Mouse (Mus musculus): ENCODE measurements around the gene Myom1.

Gene Myom1

DNA sequence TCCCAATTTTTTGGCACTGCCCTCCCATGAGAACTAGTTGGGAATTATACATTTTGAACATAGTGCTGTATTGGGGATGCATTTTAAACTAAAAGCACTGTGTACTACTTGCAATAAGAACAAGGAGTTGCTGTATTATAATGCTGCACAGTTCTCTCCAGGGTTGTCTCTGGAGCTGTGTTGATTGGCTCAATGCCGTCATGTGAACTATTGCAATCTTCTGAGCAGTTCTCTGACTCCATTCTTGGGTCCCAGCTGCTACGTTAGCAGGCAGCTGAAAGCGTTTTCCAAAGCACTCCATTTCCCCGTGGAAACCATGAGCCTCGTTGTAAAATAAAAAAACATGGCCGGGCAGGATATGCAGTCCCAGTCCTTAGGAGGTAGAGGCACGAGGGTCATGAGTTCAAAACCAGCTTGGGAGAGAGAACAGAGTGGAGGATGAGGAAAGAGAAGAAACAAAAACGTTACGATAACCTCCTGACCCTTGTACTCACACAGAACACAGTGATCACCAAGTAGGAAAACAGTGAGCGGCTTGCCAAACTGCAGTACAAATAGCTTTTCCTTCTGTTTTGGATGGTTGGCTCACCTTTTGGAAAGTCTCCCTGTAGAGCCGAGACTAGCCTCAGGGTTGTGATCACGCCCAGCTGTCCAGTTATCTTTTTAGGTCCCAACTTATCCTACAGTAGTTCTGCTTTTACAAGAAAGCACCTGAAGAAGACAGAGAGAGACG lies 60.6 kb downstream of the Myom1 start:
- DNase-seq = no peak

DNA sequence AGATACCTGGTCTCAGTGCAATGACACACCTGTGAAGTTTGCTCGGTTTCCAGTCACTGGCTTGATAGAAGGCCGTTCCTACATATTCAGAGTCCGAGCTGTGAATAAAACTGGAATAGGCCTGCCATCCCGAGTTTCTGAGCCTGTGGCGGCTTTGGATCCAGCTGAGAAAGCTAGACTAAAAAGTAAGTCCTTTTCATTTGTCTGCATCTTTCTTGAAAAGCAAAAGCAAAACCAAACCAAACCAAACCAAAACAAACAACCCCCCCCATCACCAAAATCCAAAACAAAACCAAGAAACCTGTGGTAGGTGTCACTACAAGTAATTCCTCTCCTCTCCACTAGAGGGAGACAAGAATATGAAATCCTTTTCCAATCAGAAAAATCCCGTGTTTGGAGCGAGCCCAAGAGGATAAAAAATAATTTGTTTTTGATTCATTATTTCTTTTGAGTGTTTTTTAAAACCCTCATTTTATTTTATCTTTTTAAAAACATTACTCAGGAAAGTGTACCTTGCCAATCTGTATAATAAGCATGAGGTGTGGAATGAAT lies 62.1 kb downstream of the Myom1 start:
- DNase-seq = peak; percentile 55

DNA sequence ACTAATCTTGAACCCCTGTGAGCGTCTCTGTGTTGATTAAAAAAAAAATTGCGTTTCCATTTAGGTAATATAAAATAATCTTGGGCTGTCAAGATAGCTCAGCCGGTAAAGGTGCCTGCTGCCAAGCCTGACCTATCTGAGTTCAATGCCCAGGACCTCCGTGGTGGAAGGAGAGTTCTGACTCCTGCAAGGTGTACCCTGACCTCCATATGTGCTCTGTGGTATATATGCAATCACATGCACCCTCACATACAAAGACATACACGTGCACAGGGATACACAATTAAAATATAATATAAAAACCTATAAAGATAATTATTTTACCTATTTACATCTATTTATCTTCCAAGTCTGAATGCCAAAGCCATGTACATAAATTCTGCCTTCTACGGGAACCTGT lies 62.7 kb downstream of the Myom1 start:
- no peak for DNase-seq

DNA sequence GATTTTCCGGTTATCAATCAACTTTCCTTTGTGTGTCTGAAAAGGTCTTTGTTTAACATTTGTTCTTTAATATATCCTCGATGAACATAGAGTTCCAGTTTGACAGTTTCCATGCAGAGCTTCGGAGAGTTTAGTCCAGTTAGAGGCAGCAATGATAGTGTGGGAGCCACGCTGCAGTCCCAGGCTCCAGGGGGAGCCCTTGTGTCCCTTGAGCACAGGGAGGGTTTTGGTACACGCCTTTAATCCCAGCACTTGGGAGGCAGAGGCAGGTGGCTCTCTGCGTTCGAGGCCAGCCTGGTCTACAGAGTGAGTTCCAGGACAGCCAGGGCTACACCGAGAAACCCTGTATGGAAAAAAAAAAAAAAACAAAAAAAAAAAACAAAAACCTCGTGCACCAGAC lies 66.7 kb downstream of the Myom1 start:
- no peak for DNase-seq

DNA sequence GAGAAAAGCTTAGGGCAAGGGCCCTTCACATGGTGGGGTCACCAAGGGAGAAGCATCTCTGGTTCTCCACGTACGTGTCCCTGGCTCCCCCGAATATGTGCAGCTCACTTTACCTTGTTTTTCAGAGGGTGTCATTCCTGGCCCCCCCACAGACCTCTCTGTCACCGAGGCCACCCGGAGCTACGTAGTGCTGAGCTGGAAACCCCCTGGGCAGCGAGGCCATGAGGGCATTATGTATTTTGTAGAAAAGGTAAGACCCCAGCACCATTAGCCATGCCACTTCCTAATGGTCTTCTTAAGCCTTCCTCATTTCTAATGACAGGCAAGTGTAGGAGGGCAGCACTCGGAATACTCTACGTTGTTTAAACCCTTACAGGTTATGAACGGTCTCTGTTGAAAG lies 69.5 kb downstream of the Myom1 start:
- no peak for DNase-seq

DNA sequence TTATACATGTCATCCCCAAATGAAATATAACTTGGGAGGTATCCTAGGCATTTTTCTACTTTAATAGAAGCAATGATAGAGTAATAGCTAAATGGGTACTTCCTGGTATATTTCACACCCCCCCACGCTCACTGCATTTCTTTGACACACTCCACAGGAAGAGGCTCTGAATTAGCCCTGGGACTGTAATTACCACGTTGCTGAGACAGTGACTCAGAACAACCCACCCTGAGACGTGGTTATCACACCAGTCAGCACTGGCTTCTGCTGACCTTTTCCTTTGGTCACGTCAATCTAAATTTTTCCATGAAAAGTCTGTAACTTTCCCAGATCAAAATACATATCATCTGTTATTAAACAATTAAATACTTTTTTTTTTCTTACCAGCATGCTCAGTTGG lies 72.0 kb downstream of the Myom1 start:
- no peak for DNase-seq

DNA sequence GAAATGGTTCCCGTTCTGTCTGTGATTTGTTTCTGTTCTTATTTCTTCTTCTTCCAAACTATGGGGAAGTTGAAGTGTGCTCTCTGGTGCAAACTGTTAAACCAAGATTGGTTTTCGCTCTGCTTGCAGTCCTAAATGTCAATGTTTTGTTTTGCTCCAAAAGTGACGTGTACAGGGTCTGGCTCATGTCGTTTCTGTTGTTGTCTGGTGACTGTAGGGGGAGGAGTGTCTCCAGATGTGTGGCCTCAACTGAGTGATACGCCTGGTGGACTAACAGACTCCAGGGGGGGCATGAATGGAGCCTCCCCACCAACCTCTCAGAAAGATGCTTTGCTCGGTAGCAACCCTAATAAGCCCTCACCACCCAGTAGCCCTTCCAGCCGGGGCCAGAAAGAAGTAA lies 79.6 kb downstream of the Myom1 start:
- no peak for DNase-seq

DNA sequence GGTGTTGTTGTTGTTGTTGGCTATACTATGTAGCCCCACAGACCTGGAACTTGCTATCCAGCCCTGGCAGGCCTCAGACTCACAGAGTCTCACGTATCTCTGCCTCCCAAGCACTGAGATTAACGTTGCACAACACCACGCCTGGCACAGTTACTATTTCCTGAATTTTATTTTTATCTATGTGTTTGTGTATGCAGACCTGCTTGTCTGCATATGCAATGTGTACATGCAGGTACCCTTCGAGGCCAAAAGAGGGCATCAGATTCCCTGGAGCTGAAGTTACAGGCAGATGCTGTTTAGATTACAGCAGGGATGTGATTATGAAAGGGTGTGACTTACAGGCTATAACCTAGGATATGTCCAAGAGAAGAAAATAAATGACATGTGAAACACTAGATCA lies 84.5 kb downstream of the Myom1 start:
- DNase-seq = no peak

DNA sequence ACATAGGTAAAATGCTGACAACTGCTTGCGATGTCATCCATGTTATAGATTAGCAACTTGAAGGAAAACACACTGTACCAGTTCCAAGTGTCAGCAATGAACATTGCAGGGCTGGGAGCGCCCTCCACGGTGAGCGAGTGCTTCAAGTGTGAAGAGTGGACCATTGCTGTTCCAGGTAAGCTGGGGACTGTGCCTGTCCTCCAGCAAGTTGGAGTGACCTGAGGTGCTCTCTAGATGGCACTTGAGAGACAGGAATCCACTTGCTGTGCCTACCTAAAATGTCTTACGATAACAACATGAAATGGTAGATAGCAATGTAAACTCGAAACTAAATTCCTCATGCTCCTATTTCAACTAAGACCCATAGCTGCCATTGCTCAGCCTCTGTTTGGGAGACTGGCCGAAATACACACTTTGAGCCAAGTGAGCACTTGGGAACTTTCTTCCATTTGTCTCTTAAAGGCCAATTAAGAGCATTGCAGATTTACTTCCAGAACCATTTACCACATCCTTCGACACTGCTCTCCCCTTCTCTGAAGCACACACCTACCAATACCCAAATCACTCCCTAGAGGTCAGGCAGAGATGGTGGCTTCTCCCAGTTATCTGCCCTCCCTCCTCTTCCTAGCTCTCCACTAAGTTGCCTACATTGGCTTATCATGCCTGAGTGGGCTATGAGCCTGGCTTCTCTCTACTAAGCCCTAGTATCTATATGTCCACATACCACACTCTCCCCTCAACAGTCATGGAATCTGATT lies 85.1 kb downstream of the Myom1 start:
- DNase-seq = no peak

DNA sequence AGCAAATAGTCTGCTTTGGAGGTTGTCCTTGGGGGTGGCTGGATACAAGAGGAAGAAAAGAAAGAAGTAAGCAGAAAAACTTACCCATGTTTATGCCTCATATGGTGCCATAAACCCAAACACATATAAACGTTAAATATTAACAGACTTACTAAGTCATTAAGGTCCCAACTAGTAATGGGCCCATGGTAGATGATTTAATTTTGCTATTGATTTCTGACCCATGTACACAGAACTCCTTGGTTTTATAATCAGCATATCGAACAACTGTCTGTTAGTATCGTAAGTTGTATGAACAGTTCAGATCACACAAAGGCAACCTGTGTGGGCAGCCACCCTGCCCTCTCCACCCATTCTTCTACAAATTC lies 85.7 kb downstream of the Myom1 start:
- no peak for DNase-seq

DNA sequence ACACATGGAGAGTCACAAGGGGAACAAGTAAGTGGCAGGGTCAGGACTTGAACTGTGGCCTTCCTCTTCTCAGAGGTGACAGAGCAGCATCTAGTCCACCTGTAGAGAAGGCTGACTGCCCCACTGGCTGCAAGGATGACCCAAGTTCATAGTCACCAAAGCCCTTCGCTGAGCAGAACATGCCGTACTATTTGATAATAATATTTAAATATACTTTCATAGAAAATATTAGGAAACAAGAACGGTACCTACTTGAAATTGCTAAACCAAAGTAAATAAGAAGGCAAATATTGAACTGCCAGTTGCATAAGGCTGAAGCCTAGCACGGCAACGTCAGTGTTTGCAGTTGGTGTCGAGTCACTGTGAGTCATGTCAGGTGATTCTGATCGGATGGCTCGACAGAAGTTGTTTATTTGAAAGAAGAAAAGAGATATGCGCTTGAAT lies 86.6 kb downstream of the Myom1 start:
- DNase-seq = no peak

DNA sequence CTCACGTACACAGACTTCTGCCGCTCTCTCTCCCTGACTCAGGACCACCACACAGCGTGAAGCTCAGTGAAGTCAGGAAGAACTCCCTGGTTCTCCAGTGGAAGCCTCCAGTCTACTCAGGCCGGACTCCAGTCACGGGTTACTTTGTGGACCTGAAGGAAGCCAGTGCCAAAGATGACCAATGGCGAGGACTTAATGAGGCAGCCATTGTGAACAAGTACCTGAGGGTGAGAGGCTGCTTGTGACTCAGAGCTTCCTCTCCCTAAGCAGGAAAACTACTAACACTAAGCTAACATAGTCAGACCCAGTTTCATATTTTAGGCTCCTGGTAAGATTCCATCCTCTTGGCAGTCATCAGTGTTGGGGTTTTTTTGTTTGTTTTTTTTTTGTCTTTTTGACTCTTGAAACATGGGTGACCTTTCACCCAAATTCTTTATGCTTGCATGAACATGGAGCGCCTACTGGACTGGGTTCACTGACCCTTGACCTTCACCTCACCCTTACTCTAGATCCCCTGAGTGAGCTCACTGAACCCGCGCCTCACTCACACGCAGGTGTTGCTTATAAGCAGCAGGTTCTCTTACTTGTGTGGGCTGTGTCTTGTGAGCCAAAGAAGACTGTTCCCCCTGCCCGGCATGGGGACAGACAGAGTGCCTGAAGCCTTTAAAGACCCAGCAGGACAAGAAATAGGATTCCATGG lies 87.5 kb downstream of the Myom1 start:
- DNase-seq = no peak

DNA sequence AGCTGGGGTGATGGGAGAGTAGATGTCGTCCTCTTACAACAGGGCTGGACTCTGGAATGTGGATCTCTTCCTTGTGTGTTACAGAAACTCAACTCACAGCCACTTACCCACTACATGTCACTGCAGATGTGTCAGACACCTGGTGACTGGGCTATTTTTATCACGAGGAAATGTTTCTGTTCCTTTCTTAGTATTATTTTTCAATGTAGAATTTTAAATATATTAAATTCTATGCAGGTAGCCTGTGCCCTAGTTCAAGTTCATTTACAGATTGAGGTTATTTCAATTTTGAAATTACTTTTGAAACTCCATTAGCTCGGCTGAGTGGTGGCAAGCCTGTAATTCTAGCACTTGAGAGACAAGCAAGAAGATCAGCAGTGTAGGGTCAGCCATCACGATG lies 88.6 kb downstream of the Myom1 start:
- no peak for DNase-seq

DNA sequence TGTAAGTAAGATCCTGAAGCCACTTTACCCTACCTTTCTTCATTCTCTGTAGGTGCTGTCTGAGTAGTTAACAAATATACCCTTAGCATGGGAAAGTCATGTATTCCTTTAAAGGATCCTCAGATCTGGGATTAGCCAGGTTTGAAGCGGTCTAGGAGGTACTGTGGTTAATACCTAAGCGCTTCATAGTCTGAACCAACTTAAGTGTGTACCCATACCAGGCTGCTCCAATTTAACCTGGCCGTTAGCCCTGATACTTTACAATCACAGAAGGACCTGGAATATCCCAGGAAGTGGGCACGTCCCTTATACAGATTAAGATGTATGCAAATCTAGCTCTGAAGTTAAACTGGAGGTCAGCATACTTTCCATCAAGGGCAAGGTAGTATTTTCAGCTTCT lies 89.9 kb downstream of the Myom1 start:
- no peak for DNase-seq

DNA sequence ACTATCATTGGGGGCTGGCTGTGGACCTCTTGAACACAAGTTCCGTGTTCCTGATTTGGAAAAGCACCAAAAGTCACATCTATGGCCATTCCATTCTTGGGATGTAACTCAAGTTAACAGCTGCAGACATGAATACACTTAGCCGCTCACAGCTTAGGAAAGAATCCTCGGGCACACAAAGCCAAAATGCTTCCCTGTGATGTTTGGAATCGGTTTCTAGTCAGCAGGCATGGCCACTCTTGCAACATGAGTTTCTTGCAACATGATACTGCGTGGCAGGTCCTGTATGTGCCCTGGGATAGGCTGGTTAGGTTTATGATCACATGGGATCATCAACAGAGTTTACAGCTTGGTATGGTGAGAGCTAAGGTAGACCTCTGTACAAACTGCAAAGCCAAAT lies 91.4 kb downstream of the Myom1 start:
- no peak for DNase-seq

DNA sequence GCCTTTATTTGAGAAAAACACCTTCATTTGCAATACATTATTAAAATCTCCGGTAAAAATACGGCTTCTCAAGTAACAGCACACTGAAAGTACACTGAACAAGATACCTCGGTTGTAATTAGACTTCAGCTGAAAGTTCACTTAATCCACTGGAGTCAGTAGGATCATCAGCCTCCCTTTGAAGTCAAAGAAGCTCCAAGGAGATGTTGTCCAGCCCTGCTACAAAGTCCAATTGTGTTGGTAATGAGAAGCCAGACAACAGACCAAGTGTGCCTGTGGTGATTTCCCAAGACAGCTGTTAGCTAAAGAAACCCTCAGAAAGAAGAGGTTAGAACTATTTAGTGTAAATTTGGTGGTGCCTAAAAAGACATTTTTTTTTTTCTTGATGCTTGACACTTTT lies 92.0 kb downstream of the Myom1 start:
- no peak for DNase-seq

DNA sequence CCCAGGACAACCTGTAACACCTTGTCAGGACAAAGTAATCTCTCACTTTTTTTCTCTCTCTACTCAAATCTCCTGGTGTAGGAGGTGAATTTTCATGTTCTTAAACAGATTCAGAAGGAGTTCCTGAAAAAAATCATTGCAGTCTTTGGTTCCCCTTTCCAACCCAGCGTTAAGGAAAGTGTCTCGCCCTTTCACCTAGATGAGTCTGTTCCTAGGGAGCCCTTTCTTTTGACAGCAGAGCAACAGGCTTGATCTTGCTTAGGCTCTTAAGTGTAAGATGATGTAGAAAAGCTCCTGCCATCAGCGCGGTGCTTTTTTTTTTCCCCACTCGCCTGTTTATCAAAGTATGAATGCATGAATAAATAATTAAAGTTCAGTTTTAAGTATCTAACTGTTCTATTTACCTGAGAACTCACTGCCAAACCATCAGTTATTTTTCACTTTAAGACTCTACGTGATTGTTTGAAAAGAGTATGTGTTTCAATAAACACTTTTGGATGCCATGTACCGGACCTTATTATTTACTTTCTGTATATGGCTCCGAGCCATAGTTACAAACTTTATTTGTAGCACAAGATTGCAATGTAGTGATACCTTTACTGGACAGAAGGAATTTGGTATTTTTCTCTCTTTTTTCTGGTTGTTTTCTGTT lies 94.2 kb downstream of the Myom1 start:
- no peak for DNase-seq

DNA sequence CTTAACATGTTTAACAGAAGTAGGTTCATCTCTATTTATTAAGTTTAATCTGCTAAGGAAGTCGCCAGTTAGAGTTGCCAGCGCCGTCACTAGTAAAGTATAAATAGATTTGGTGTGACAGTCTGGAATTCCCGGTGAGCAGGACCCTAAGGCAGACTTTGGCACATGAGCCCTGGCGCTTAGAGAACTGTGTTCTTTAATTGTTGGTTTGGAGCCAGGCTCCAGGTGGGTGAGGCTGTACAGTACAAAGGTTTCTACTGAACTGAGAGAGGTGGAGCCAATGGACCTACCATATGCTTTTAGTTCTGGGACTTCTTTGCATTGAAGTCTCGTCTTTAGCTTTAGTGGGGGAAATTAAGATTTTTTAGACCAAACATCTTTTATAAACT lies 94.8 kb downstream of the Myom1 start:
- DNase-seq = peak; percentile 3

DNA sequence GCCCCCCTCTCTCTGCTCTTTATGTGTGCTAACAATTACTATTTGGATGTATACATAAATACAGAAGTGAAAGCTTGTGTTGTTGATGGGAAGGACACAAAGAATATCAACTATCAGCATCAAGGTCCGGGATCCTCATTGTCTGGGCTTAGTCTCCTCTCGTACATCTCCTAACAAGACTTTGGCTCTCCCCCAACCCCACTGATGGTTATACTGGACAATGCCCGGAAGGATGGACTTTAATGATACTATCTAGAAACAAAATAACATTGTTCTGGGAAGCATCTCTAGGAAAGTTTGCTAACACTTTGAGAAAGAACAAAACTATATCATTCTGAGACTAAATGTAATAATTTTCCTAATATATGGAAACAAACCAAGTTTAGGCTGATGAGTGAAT lies 96.2 kb downstream of the Myom1 start:
- no peak for DNase-seq

DNA sequence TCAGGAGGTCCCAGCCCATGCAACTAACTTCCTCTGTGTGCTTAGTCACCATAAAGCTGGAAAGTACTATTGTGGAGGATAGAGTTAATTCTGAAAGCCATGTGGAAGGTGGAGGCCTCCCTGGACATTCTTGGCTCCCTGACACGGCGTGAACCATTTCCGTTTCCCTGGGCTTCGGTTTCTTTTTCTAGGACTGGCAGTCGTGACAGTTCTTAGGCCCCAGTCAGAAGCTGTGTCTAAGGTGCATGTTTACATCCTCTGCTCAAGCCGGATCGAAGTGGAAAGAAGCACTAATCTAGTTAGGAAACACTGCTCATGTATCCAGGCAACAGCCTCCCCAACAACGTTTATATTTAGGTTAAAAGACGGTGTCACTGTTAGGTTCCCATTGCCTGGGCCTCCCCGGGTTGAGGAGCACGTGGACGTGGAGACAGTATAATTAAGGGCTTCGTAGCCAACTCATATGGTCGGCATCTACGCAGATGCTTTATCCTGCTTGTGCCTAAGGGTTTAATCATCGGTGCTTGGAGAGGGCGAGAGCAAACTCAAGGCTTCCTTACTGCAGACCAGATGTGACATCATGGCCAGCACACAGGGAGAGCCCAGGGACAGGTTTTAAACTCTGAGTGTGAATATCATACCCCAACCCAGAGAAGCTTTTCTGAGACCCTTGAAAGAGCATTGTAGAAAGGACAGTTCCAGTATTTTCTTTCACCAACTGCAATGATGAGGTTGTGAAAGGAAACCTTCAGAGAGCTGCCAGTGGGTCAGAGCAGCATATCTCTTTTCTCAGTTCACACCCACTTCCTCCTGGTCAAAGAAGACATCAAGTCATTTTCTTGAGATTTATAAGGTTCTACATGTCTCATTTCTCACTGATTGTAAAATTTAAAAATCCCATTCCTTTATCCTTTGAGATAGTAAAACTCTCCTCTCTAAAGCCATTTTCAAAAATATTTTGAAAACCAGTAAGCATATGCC lies 100.4 kb downstream of the Myom1 start:
- no peak for DNase-seq

DNA sequence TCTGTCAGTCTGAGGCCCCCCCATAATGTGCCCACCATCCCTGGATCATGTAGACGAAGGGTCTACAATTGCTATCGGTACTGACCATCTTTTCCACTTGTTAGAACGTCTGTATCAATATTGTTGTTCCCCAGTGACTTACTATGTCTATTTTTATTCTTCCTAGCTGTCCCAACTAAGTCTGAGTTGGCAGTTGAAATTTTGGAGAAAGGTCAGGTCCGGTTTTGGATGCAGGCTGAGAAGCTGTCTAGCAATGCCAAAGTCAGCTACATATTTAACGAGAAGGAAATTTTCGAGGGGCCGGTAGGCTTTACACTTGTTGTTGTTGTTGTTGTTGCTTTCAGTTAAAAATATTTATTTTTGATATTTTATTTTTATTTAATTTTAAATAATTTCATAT lies 102.9 kb downstream of the Myom1 start:
- DNase-seq = no peak

DNA sequence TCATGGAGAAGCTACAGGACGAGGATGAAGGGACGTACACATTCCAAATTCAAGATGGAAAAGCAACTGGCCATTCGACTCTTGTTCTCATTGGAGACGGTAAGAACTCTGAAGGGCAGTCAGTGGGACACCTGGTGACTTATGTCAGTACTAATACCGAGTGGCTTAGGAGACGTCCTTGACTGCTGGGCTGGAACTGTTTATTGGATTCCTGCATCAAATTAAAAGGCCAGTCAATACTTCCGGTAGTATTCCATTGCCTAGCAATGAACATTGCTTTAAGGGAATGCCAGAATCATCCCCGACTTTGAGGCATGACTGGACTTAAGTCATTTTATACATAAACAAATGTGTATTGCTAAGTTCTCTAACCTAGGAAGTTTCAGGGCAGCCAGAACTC lies 103.8 kb downstream of the Myom1 start:
- no peak for DNase-seq

All from cerebellum, adult 9-10 months (tissue).